Mouse (Mus musculus) heart, embryonic 11.5 days (tissue): ENCODE measurements at regions not wholly inside any gene's neighbourhood (a gene's known extent, or its start where the extent isn't known, plus 50 kb on each side); places are given as distances from the start of the nearest gene placed in this dataset.

Experiments
- ATAC-seq: fragments of 200-750 bp; cut with Nextera tagmentation; replicated peaks from 2 replicates; pipeline ENCODE4 v1.8.0; 2017; ENCODE audit warnings: moderate library complexity; ENCODE audit not compliant: insufficient number of reproducible peaks, low FRiP score, low TSS enrichment
- H3K27ac ChIP-seq: fragments of 300-500 bp; sonication (generic); 2 replicates; pipeline ENCODE4 v1.5.1; 2014; ENCODE audit warnings: mild to moderate bottlenecking, low read depth, low read length
- H3K27me3 ChIP-seq: fragments of 300-500 bp; sonication (generic); 2 replicates; pipeline ENCODE4 v1.6.1; 2014; ENCODE audit warnings: mild to moderate bottlenecking, low read length, mixed read lengths; ENCODE audit not compliant: control insufficient read depth, insufficient read depth
- H3K36me3 ChIP-seq: fragments of 300-500 bp; sonication (generic); 2 replicates; pipeline ENCODE4 v1.6.1; 2014; ENCODE audit warnings: mild to moderate bottlenecking, low read length, moderate library complexity, mixed read lengths; ENCODE audit not compliant: control insufficient read depth, insufficient read depth
- H3K4me1 ChIP-seq: fragments of 300-500 bp; sonication (generic); 2 replicates; pipeline ENCODE4 v1.6.1; 2014; ENCODE audit warnings: low read length; ENCODE audit not compliant: control insufficient read depth, insufficient read depth
- H3K4me2 ChIP-seq: fragments of 300-500 bp; sonication (generic); 2 replicates; pipeline ENCODE4 v1.6.1; 2014; ENCODE audit warnings: mild to moderate bottlenecking, moderate library complexity
- H3K4me3 ChIP-seq: fragments of 300-500 bp; sonication (generic); 2 replicates; pipeline ENCODE4 v1.5.1; 2014; ENCODE audit warnings: low read depth, low read length
- H3K9ac ChIP-seq: fragments of 300-500 bp; sonication (generic); 2 replicates; pipeline ENCODE4 v1.6.1; 2014; ENCODE audit warnings: mild to moderate bottlenecking, low read depth, low read length, moderate library complexity
- H3K9me3 ChIP-seq: fragments of 300-500 bp; sonication (generic); replicated peaks from 2 replicates; pipeline ENCODE4 v1.6.1; 2016; ENCODE audit warnings: low read length; ENCODE audit not compliant: control insufficient read depth
- WGBS: fragments of 180-500 bp; shearing (Covaris S2); extraction: QIAGEN DNeasy Blood & Tissue Kit; methylation state at CpG from one replicate; pipeline ENCODE4 v1.1.7; 2014; ENCODE audit not compliant: insufficient replicate concordance; 5-methylcytosine and 5-hydroxymethylcytosine counted together

DNA sequence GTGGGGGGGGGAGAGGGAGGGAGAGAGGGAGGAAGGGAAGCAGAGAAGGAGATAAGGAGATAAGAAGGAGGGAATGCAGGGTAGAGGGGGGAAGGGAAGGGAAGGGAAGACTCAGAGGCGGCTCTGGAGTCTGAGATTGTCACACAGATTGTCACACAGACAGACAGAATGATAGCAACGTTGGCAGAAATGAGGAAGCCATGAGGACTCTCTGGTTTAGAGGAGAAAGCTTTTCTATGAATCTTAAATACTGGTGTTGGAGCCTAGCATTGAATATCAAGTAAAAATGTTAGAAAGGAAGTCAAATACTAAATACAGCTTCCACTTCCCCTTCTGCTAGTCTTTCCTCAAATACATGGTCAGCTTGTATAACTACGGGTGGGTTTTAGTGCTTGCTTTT lies 174.4 kb upstream of the Rbms1 start:
- 18% methylated on average over 3 of the region's 3 CpGs for WGBS
- Histone ChIP-seq H3K4me2 (no peak overlapping the region), H3K4me1 (peaks cover 14% of the 10 kb centered on the region), H3K27me3 (no peaks in the 10 kb centered on the region), H3K9me3 (no peaks in the 10 kb centered on the region), H3K4me3 (no peak overlapping the region), H3K27ac (no peak overlapping the region), H3K36me3 (no peaks in the 10 kb centered on the region), H3K9ac (no peak overlapping the region)
- ATAC-seq, result no peak

DNA sequence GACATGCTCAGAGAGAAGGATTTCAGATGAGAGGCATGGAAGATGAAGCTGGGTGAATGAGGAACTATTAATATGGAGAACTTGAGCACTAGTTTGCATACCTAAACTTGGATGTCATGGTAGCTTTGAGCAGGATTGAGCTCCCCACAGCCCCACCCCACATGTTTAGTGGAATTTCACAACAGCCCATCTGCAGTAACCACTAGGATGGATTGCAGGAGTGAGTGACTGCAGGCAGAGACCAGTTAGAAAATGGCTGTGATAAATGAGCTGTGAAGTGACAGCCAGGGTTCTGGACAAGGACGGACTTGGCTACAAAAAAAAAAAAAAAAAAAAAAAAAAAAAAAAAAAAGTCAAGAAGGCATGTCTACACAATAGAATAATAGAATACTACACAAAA lies 173.9 kb upstream of the Rbms1 start:
- H3K27me3 ChIP-seq, result no peaks in the 10 kb centered on the region
- no peak overlapping the region for H3K9ac ChIP-seq
- no peaks in the 10 kb centered on the region for H3K36me3 ChIP-seq
- 0% methylated on average over 1 of the region's 1 CpGs for WGBS
- no peak overlapping the region for H3K4me2 ChIP-seq
- no peak overlapping the region for H3K27ac ChIP-seq
- no peak for ATAC-seq
- no peak overlapping the region for H3K4me3 ChIP-seq
- no peaks in the 10 kb centered on the region for H3K9me3 ChIP-seq
- H3K4me1 ChIP-seq, result peaks cover 14% of the 10 kb centered on the region

DNA sequence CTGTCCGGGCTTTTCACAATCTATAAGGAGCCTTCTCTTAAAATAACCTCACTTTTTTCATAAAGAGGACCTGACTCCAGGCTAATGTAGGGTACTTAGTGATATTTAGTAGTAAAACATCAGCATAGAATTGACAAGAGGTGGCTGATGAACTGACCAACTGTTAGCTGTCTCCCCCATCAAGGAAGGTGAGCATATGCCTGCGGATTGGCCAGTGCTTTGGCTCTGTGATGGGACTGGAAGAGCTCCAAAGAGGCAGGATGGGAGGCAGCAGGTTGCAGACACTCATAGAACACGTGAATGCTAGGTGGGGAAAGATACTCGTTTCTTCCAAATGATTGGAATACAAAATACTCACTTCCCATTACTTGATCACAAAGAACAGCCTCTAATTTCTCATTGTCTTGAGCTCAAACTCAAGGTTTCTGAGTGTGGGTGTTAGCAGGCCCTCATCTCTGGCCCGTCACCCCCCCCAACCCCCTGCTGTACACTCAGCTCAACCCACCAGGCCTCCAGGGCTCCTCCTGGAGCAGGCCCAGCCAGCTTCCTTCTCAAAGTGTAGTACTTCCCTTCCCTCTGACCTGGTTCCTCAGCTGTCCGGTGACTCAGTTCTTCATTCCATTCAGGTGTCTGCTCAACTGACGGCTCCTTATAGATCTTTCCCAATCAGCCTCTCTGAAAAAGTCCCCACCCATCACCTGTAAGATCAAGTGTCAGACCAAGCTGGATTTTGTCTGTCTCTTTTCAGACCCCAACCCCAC lies 160.2 kb upstream of the Rbms1 start:
- H3K9ac ChIP-seq, result no peak overlapping the region
- 76% methylated on average over 7 of the region's 7 CpGs for WGBS
- no peaks in the 10 kb centered on the region for H3K4me1 ChIP-seq
- H3K4me3 ChIP-seq, result no peak overlapping the region
- H3K9me3 ChIP-seq, result no peaks in the 10 kb centered on the region
- H3K36me3 ChIP-seq, result no peaks in the 10 kb centered on the region
- ATAC-seq, result no peak
- no peaks in the 10 kb centered on the region for H3K27me3 ChIP-seq
- no peak overlapping the region for H3K4me2 ChIP-seq
- H3K27ac ChIP-seq, result no peak overlapping the region

DNA sequence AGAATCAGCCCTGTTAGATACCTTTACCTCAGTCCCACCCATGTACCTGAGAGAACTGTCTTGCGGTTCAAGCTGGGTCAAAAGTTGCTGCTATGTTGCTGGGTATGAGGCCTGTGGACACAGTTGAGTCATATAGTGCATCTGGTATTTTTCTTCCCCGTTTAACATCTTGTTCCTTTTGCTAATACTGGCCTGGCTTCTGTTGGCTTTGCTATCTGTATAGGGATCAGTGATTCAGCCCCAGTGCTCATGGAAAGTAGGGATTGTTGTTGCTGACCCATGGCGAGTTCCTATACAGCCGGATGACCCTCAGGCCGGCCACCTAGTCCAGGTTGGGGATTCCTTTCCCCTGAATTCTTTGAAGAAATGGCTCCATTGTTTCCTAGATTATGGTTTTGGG lies 158.3 kb upstream of the Rbms1 start:
- no peak for ATAC-seq
- Histone ChIP-seq H3K4me1 (no peaks in the 10 kb centered on the region), H3K4me3 (no peak overlapping the region), H3K9ac (no peak overlapping the region), H3K27ac (no peak overlapping the region), H3K9me3 (no peaks in the 10 kb centered on the region), H3K27me3 (no peaks in the 10 kb centered on the region), H3K36me3 (no peaks in the 10 kb centered on the region), H3K4me2 (no peak overlapping the region)
- WGBS, result 66% methylated on average over 5 of the region's 5 CpGs

GRCm38 (mm10) chr2:61114620-61115019 lies 151.6 kb upstream of the Rbms1 start:
- no peaks in the 10 kb centered on the region for H3K9me3 ChIP-seq
- 43% methylated on average over 2 of the region's 2 CpGs for WGBS
- H3K27me3 ChIP-seq, result no peaks in the 10 kb centered on the region
- no peak overlapping the region for H3K4me2 ChIP-seq
- no peak for ATAC-seq
- no peak overlapping the region for H3K9ac ChIP-seq
- H3K4me1 ChIP-seq, result 0 out of 2 replicates have a peak, but pooled peaks cover 6% of the 10 kb centered on the region
- H3K36me3 ChIP-seq, result no peaks in the 10 kb centered on the region
- H3K4me3 ChIP-seq, result no peak overlapping the region
- H3K27ac ChIP-seq, result no peak overlapping the region

- Histone ChIP-seq H3K36me3 (no peaks in the 10 kb centered on the region), H3K27me3 (no peaks in the 10 kb centered on the region), H3K4me2 (no peak overlapping the region), H3K27ac (no peak overlapping the region), H3K9me3 (no peaks in the 10 kb centered on the region), H3K4me1 (peaks cover 12% of the 10 kb centered on the region; the same call in 1 of the 2 replicates), H3K4me3 (no peak overlapping the region), H3K9ac (no peak overlapping the region)
- 78% methylated on average over 6 of the region's 6 CpGs for WGBS
- no peak for ATAC-seq
Measured at GRCm38 (mm10) chr2:61113916-61114315, 150.9 kb upstream of the Rbms1 start.

DNA sequence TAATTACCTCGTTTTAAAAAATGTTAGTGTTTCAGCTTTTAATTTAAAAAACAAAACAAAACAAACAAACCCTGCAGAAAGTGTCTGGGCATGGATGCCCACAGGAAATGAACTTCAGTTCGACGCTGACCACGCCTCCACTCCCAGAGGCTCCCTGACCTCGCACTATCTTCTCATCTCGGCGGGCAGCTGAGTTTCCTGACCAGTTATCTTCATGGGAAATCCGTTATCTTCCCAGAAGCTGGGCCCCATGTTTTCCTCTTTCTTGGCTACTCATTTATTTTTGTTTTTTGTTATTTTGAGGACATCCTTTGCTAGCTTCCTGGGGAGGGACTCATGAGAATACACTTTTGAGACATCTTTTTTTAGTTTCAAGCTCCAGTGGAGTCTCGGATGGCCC lies 147.6 kb upstream of the Rbms1 start:
- no peak for ATAC-seq
- Histone ChIP-seq H3K4me1 (peaks cover 12% of the 10 kb centered on the region; the same call in 1 of the 2 replicates), H3K27me3 (no peaks in the 10 kb centered on the region), H3K9me3 (no peaks in the 10 kb centered on the region), H3K4me3 (no peak overlapping the region), H3K4me2 (no peak overlapping the region), H3K36me3 (no peaks in the 10 kb centered on the region), H3K9ac (no peak overlapping the region), H3K27ac (no peak overlapping the region)
- WGBS, result 36% methylated on average over 9 of the region's 9 CpGs

GRCm38 (mm10) chr2:61109564-61109963 lies 146.6 kb upstream of the Rbms1 start:
- no peak overlapping the region for H3K4me2 ChIP-seq
- H3K4me3 ChIP-seq, result no peak overlapping the region
- H3K36me3 ChIP-seq, result no peaks in the 10 kb centered on the region
- H3K9me3 ChIP-seq, result no peaks in the 10 kb centered on the region
- H3K27me3 ChIP-seq, result no peaks in the 10 kb centered on the region
- peaks cover 13% of the 10 kb centered on the region; the same call in 1 of the 2 replicates for H3K4me1 ChIP-seq
- ATAC-seq, result no peak
- H3K9ac ChIP-seq, result no peak overlapping the region
- H3K27ac ChIP-seq, result no peak overlapping the region
- WGBS, result 56% methylated on average over 3 of the region's 3 CpGs

GRCm38 (mm10) chr2:61105169-61105568 lies 142.2 kb upstream of the Rbms1 start:
- H3K27ac ChIP-seq, result no peak overlapping the region
- no peaks in the 10 kb centered on the region for H3K27me3 ChIP-seq
- H3K9me3 ChIP-seq, result no peaks in the 10 kb centered on the region
- no peak overlapping the region for H3K9ac ChIP-seq
- 38% methylated on average over 6 of the region's 6 CpGs for WGBS
- H3K4me1 ChIP-seq, result peaks cover 13% of the 10 kb centered on the region; the same call in 1 of the 2 replicates
- ATAC-seq, result no peak; the same call in 1 of the 2 replicates
- H3K4me2 ChIP-seq, result no peak overlapping the region
- H3K36me3 ChIP-seq, result no peaks in the 10 kb centered on the region
- H3K4me3 ChIP-seq, result no peak overlapping the region
